Mouse (Mus musculus): ENCODE results near the gene Arrdc5. TPM values are rescaled to one million over a fixed set of nuclear protein-coding genes. Genes with fewer than 3 reads are reported as not detected.

Arrdc5 gene
- polyA plus RNA-seq, 1 experiment: not detected

DNA sequence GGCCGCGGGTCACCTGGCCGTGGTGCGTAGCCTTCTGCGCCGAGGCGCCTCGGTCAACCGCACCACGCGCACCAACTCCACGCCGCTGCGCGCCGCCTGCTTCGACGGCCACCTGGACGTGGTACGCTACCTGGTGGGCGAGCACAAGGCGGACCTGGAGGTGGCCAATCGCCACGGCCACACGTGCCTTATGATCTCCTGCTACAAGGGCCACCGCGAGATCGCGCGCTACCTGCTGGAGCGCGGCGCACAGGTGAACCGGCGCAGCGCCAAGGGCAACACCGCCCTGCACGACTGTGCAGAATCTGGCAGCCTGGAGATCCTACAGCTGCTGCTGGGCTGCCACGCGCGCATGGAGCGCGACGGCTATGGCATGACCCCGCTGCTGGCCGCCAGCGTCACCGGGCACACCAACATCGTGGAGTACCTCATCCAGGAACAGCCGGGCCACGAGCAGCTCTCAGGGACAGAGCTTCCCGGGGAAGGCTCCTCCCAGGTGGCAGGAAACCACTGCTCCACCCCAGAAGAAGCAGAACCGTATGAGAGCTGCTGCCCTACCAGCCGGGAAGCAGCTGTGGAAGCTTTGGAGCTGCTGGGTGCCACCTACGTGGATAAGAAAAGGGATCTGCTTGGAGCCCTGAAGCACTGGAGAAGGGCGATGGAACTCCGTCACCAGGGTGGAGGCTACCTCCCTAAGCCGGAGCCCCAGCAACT lies 42.7 kb downstream of the Arrdc5 start:
- H3K36me3 ChIP-seq (ENCODE audit: control insufficient read depth, insufficient read depth): peaks cover 7% of the 10 kb centered on the region
- peak overlapping the region; percentile 80 for H3ac ChIP-seq (ENCODE audit: control insufficient read depth, insufficient read length)
- H3K79me2 ChIP-seq (ENCODE audit: control insufficient read depth, insufficient read depth): peaks cover 40% of the 10 kb centered on the region
- peak overlapping the region; percentile 77 for H3K4me2 ChIP-seq (ENCODE audit: low read depth)
- TF ChIP-seq USF1 (IDR thresholded peaks at IDR 0.05; ENCODE audit: low read depth): no peak
- TF ChIP-seq SRF (IDR thresholded peaks at IDR 0.05; ENCODE audit: control insufficient read depth, insufficient read length, low read depth): no peak
- peak in 1 of 3 experiments; percentile 7 for TF ChIP-seq MYOD1 (IDR thresholded peaks at IDR 0.05; ENCODE audit: control insufficient read depth in 1 of 3, insufficient read length in 2 of 3, low read depth in 2 of 3)
- TF ChIP-seq MAX (IDR thresholded peaks at IDR 0.05; ENCODE audit: low read depth): no peak
- no peak for TF ChIP-seq REST (IDR thresholded peaks at IDR 0.05; ENCODE audit: insufficient read depth, insufficient read length)
- TF ChIP-seq TCF3 (IDR thresholded peaks at IDR 0.05; ENCODE audit: insufficient read length, low read depth): no peak
- TF ChIP-seq CEBPB (IDR thresholded peaks at IDR 0.05; ENCODE audit: insufficient read depth, poor library complexity, severe bottlenecking): no peak
- TF ChIP-seq E2F4 (IDR thresholded peaks at IDR 0.05; ENCODE audit: insufficient read depth): no peak
- no peak for TF ChIP-seq TCF12 (IDR thresholded peaks at IDR 0.05; ENCODE audit: insufficient read depth, poor library complexity, severe bottlenecking)
- peak; percentile 4 for TF ChIP-seq POLR2A (IDR thresholded peaks at IDR 0.05; ENCODE audit: insufficient read length, low read depth)
- no peak for TF ChIP-seq POLR2AphosphoS2 (IDR thresholded peaks at IDR 0.05; ENCODE audit: insufficient read length, low read depth)
- peak in 1 of 3 experiments; percentile 26 for TF ChIP-seq MYOG (IDR thresholded peaks at IDR 0.05; ENCODE audit: control insufficient read depth in 1 of 3, insufficient read depth in 1 of 3, insufficient read length in 2 of 3, low read depth in 2 of 3)
- peak overlapping the region; percentile 50 for H3K4me3 ChIP-seq
- H3K27me3 ChIP-seq (ENCODE audit: control insufficient read depth, insufficient read depth, insufficient read length): no peaks in the 10 kb centered on the region

- TF ChIP-seq POLR2AphosphoS2 (IDR thresholded peaks at IDR 0.05; ENCODE audit: insufficient read length, low read depth): no peak
- peak; percentile 2 for TF ChIP-seq MAX (IDR thresholded peaks at IDR 0.05; ENCODE audit: low read depth)
- peaks cover 36% of the 10 kb centered on the region for H3K79me2 ChIP-seq (ENCODE audit: control insufficient read depth, insufficient read depth)
- H3ac ChIP-seq (ENCODE audit: control insufficient read depth, insufficient read length): peak within 1 kb of the TSS; percentile 80
- H3K36me3 ChIP-seq (ENCODE audit: control insufficient read depth, insufficient read depth): peaks cover 7% of the 10 kb centered on the region
- H3K4me2 ChIP-seq (ENCODE audit: low read depth): peak within 1 kb of the TSS; percentile 98
- peak within 1 kb of the TSS; percentile 50 for H3K4me3 ChIP-seq
- H3K27me3 ChIP-seq (ENCODE audit: control insufficient read depth, insufficient read depth, insufficient read length): no peaks in the 10 kb centered on the region
These were observed 43.7 kb downstream of the Arrdc5 start, which contains the start of gene Fem1a for GRCm38 (mm10) chr17:56256239-56256881. TSS of gene Fem1a (plus strand) at chr17:56256810.

GRCm38 (mm10) chr17:56255863-56256238 lies 44.2 kb downstream of the Arrdc5 start:
- Histone ChIP-seq H3K79me2 (ENCODE audit: control insufficient read depth, insufficient read depth) (peaks cover 35% of the 10 kb centered on the region), H3K36me3 (ENCODE audit: control insufficient read depth, insufficient read depth) (peaks cover 7% of the 10 kb centered on the region), H3K27me3 (ENCODE audit: control insufficient read depth, insufficient read depth, insufficient read length) (no peaks in the 10 kb centered on the region), H3K4me3 (peak overlapping the region; percentile 50), H3ac (ENCODE audit: control insufficient read depth, insufficient read length) (no peak overlapping the region), H3K4me2 (ENCODE audit: low read depth) (peak overlapping the region; percentile 98)
- TF ChIP-seq POLR2AphosphoS2 (IDR thresholded peaks at IDR 0.05; ENCODE audit: insufficient read length, low read depth) (peak; percentile 42), POLR2A (IDR thresholded peaks at IDR 0.05; ENCODE audit: insufficient read length, low read depth) (peak; percentile 65), SRF (IDR thresholded peaks at IDR 0.05; ENCODE audit: control insufficient read depth, insufficient read length, low read depth) (peak; percentile 44), E2F4 (IDR thresholded peaks at IDR 0.05; ENCODE audit: insufficient read depth) (no peak)

GRCm38 (mm10) chr17:56255429-56255828 lies 44.7 kb downstream of the Arrdc5 start:
- Histone ChIP-seq H3K27me3 (ENCODE audit: control insufficient read depth, insufficient read depth, insufficient read length) (no peaks in the 10 kb centered on the region), H3K4me3 (peak overlapping the region; percentile 50), H3K4me2 (ENCODE audit: low read depth) (peak overlapping the region; percentile 64), H3ac (ENCODE audit: control insufficient read depth, insufficient read length) (no peak overlapping the region), H3K79me2 (ENCODE audit: control insufficient read depth, insufficient read depth) (peaks cover 31% of the 10 kb centered on the region), H3K36me3 (ENCODE audit: control insufficient read depth, insufficient read depth) (peaks cover 4% of the 10 kb centered on the region)
- TF ChIP-seq POLR2AphosphoS2 (IDR thresholded peaks at IDR 0.05; ENCODE audit: insufficient read length, low read depth) (no peak), REST (IDR thresholded peaks at IDR 0.05; ENCODE audit: insufficient read depth, insufficient read length) (no peak), MYOG (IDR thresholded peaks at IDR 0.05; ENCODE audit: control insufficient read depth in 1 of 3, insufficient read depth in 1 of 3, insufficient read length in 2 of 3, low read depth in 2 of 3) (no peak), SRF (IDR thresholded peaks at IDR 0.05; ENCODE audit: control insufficient read depth, insufficient read length, low read depth) (no peak), POLR2A (IDR thresholded peaks at IDR 0.05; ENCODE audit: insufficient read length, low read depth) (no peak), MAX (IDR thresholded peaks at IDR 0.05; ENCODE audit: low read depth) (no peak), CEBPB (IDR thresholded peaks at IDR 0.05; ENCODE audit: insufficient read depth, poor library complexity, severe bottlenecking) (no peak), TCF3 (IDR thresholded peaks at IDR 0.05; ENCODE audit: insufficient read length, low read depth) (no peak), E2F4 (IDR thresholded peaks at IDR 0.05; ENCODE audit: insufficient read depth) (no peak), USF1 (IDR thresholded peaks at IDR 0.05; ENCODE audit: low read depth) (no peak), MYOD1 (IDR thresholded peaks at IDR 0.05; ENCODE audit: control insufficient read depth in 1 of 3, insufficient read length in 2 of 3, low read depth in 2 of 3) (no peak), TCF12 (IDR thresholded peaks at IDR 0.05; ENCODE audit: insufficient read depth, poor library complexity, severe bottlenecking) (no peak)

GRCm38 (mm10) chr17:56254695-56255094 lies 45.4 kb downstream of the Arrdc5 start:
- peaks cover 4% of the 10 kb centered on the region for H3K27me3 ChIP-seq (ENCODE audit: control insufficient read depth, insufficient read depth, insufficient read length)
- no peaks in the 10 kb centered on the region for H3K36me3 ChIP-seq (ENCODE audit: control insufficient read depth, insufficient read depth)
- H3K79me2 ChIP-seq (ENCODE audit: control insufficient read depth, insufficient read depth): peaks cover 23% of the 10 kb centered on the region
- H3K4me3 ChIP-seq: no peak overlapping the region
- no peak for TF ChIP-seq USF1 (IDR thresholded peaks at IDR 0.05; ENCODE audit: low read depth)
- TF ChIP-seq MYOD1 (IDR thresholded peaks at IDR 0.05; ENCODE audit: control insufficient read depth in 1 of 3, insufficient read length in 2 of 3, low read depth in 2 of 3): no peak
- TF ChIP-seq CEBPB (IDR thresholded peaks at IDR 0.05; ENCODE audit: insufficient read depth, poor library complexity, severe bottlenecking): no peak
- TF ChIP-seq TCF12 (IDR thresholded peaks at IDR 0.05; ENCODE audit: insufficient read depth, poor library complexity, severe bottlenecking): no peak
- no peak for TF ChIP-seq POLR2A (IDR thresholded peaks at IDR 0.05; ENCODE audit: insufficient read length, low read depth)
- no peak for TF ChIP-seq E2F4 (IDR thresholded peaks at IDR 0.05; ENCODE audit: insufficient read depth)
- H3K4me2 ChIP-seq (ENCODE audit: low read depth): no peak overlapping the region
- no peak overlapping the region for H3ac ChIP-seq (ENCODE audit: control insufficient read depth, insufficient read length)
